Mouse (Mus musculus) forebrain, embryonic 14.5 days (tissue): ENCODE data around the gene Ndufv1. TPM values are rescaled to one million over a fixed set of nuclear protein-coding genes. Genes with fewer than 3 reads are reported as not detected.
"Not testable (repeated sequence)": the region's sequence is repeated elsewhere in the genome, so short reads cannot be mapped to it uniquely, and the experiment has no call there.

Source experiments
- ATAC-seq: fragments of 200-750 bp; cut with Nextera tagmentation; 2 replicates; pipeline ENCODE4 v1.8.0; 2017; ENCODE audit warnings: mild to moderate bottlenecking, moderate library complexity
- DNase-seq: peaks from one replicate; pipeline ENCODE4 v3.0.0-alpha.2; 2015; ENCODE audit warnings: low spot score
- H3K27ac ChIP-seq: fragments of 300-500 bp; sonication (generic); 2 replicates; pipeline ENCODE4 v1.5.1; 2014; ENCODE audit warnings: low read depth, mild to moderate bottlenecking, control low read depth, low read length, moderate library complexity
- H3K27me3 ChIP-seq: fragments of 300-500 bp; sonication (generic); replicated peaks from 2 replicates; pipeline ENCODE4 v1.6.1; 2014; ENCODE audit warnings: low read length, control low read depth, mixed read lengths; ENCODE audit not compliant: control insufficient read depth, insufficient read depth
- H3K36me3 ChIP-seq: fragments of 300-500 bp; sonication (generic); 2 replicates; pipeline ENCODE4 v1.6.1; 2014; ENCODE audit warnings: low read length, control low read depth; ENCODE audit not compliant: control insufficient read depth, insufficient read depth
- H3K4me1 ChIP-seq: fragments of 300-500 bp; sonication (generic); 2 replicates; pipeline ENCODE4 v1.6.1; 2014; ENCODE audit warnings: antibody characterized with exemption, low read length, control low read depth; ENCODE audit not compliant: control insufficient read depth, insufficient read depth
- H3K4me2 ChIP-seq: fragments of 300-500 bp; sonication (generic); 2 replicates; pipeline ENCODE4 v1.6.1; 2014; ENCODE audit warnings: mild to moderate bottlenecking, control low read depth, low read length
- H3K4me3 ChIP-seq: fragments of 300-500 bp; sonication (generic); 2 replicates; pipeline ENCODE4 v1.5.1; 2014; ENCODE audit warnings: low read depth, low read length, control low read depth
- H3K9ac ChIP-seq: fragments of 300-500 bp; sonication (generic); 2 replicates; pipeline ENCODE4 v1.6.1; 2014; ENCODE audit warnings: mild to moderate bottlenecking, low read length, control low read depth, moderate library complexity
- H3K9me3 ChIP-seq: fragments of 300-500 bp; sonication (generic); replicated peaks from 2 replicates; pipeline ENCODE4 v1.6.1; 2016; ENCODE audit warnings: low read length, control low read depth, mixed read lengths; ENCODE audit not compliant: control insufficient read depth
- WGBS: fragments of 180-500 bp; shearing (Covaris S2); extraction: QIAGEN DNeasy Blood & Tissue Kit; methylation state at CpG from one replicate; pipeline ENCODE4 v1.1.7; 2014; 5-methylcytosine and 5-hydroxymethylcytosine counted together
- polyA plus RNA-seq: library from polyadenylated mRNA; unstranded; fragments of >200 nt; fragmentation: Nextera tagmentation; extraction: Ambion mirVana; gene quantifications from 2 replicates; pipeline ENCODE4 v1.2.1, GENCODE M21; 2014

The Ndufv1 gene
- polyA plus RNA-seq, 1 experiment from 2014 or later, result 254 TPM

DNA sequence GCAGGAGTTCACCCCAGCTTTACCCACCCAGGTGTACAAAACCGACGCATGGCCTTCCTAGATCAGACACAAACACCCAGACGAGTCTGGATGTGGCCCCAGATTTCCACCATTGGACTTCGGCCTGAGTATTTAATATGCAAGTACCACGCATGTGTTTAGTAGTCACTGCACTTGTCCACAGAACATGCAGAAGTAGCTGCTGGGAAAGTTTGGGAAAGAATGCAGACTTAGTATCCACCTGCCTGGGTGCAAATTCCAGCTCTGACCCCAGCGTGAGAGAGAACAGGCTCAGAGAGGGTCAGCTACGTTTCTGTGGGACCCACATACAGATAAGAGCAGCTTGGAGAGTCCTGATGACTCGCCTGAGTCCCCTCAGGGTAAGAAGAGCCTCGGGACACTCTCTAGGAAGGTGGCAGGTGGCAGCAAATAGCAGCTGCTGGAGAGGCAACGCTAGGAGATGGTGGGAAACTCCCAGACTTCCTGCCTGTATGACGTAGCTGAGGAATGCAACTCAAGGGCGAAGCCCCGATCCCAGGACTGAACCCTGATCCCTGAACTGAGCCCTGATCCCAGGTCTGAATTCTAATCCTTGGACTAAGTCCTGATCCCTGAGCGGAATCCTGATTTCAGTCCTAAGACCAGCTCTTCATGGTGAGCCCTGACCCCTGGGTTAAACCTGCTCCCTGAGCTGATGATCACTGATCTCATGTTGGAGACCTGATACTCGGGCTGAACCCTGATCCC lies 43.5 kb upstream of the Ndufv1 start:
- DNase-seq (no peak), ATAC-seq (no peak)
- Histone ChIP-seq H3K4me3 (no peak overlapping the region), H3K36me3 (no peaks in the 10 kb centered on the region), H3K4me2 (no peak overlapping the region), H3K27ac (no peak overlapping the region), H3K9ac (no peak overlapping the region), H3K9me3 (no peaks in the 10 kb centered on the region), H3K4me1 (no peaks in the 10 kb centered on the region), H3K27me3 (no peaks in the 10 kb centered on the region)
- WGBS, result 67% methylated on average over 15 of the region's 15 CpGs

DNA sequence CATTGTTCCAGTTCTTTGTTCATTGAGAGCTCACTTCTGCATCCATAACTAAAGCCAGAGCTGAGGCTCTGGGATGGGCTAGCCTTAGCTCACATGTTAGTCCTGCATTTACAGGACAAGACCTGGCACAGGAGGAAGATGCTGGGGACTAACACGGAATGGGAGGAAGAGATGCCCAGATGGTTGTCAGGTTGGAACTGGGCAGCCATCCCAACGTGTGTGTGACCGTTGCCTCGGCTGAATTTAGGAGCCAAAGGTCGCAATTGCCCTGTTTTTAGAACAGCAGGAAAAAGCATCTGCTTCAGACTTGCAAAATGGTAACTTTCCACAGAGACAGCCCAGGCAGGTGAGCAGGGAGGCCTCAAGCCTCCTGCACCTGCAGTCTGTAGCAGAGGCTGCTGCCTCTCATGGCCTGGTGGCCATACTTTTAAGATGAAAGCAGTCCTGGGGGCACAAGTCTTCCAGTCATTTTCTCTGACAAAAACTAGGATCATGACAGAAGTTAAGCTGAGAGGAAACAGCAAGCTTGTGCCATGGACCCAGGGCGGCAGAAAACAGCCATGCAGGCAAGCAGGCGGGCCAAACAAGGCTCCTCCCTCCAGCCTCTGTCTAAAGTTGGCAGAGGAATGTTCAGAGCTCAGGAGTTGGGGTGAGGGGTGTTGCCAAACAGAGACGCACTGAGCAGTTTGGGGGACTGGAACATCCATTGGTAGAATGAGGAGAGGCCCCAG lies 42.8 kb upstream of the Ndufv1 start:
- Histone ChIP-seq H3K9me3 (no peaks in the 10 kb centered on the region), H3K4me2 (no peak overlapping the region), H3K27me3 (no peaks in the 10 kb centered on the region), H3K27ac (no peak overlapping the region), H3K36me3 (no peaks in the 10 kb centered on the region), H3K4me1 (no peaks in the 10 kb centered on the region), H3K9ac (no peak overlapping the region), H3K4me3 (no peak overlapping the region)
- ATAC-seq, result no peak
- no peak for DNase-seq
- WGBS, result 72% methylated on average over 8 of the region's 8 CpGs

DNA sequence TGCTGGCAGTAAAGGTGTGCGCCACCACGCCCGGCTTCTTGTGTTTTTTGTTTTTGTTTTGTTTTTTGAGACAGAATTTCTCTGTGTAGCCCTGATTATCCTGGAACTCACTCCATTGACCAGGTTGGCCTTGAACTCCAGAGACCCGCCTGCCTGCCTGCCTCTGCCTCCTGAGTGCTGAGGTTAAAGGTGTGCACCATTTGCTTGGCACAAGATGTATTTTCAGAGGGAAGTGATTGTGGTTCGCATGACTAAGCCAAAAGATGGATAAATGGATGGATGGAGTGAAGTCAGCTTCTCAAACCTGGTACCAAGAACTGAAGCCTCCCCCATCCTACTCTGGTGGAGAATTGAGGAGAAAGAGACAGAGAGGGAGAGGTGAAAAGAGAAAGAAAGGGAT lies 42.0 kb upstream of the Ndufv1 start:
- Histone ChIP-seq H3K4me2 (no peak overlapping the region), H3K9me3 (no peaks in the 10 kb centered on the region), H3K27me3 (no peaks in the 10 kb centered on the region), H3K36me3 (no peaks in the 10 kb centered on the region), H3K9ac (no peak overlapping the region), H3K4me3 (no peak overlapping the region), H3K4me1 (no peaks in the 10 kb centered on the region), H3K27ac (no peak overlapping the region)
- WGBS, result 90% methylated on average over 5 of the region's 5 CpGs
- no peak for ATAC-seq
- no peak for DNase-seq

DNA sequence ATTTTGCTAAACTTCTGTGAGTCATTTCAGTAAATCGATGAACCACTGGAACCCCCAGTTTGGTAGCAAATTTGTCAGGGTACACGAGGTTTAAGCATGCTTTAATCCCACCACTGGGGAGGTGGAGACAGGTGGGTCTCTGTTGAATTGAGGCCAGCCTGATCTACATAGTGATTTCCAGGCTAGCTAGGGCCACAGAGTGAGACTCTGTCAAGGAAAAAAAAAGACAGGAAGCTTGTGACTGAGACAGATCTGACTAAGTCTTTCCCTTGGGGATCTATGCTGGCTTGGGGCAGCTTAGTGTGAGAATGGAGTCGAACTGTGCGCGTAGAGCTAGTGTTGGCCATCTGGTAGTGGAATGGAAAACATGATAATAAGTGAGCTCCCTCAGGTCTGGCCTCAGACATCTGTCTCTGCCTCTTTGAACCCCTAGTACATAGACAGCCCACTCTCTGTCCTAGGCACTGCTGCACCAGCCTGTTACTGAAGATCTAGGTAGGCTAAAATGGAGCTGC lies 40.0 kb upstream of the Ndufv1 start:
- H3K9ac ChIP-seq, result no peak overlapping the region
- no peak overlapping the region for H3K4me3 ChIP-seq
- no peaks in the 10 kb centered on the region for H3K9me3 ChIP-seq
- no peak overlapping the region for H3K27ac ChIP-seq
- H3K4me2 ChIP-seq, result no peak overlapping the region
- no peak for DNase-seq
- 86% methylated on average over 5 of the region's 5 CpGs for WGBS
- H3K27me3 ChIP-seq, result no peaks in the 10 kb centered on the region
- ATAC-seq, result no peak
- H3K4me1 ChIP-seq, result no peaks in the 10 kb centered on the region
- no peaks in the 10 kb centered on the region for H3K36me3 ChIP-seq

DNA sequence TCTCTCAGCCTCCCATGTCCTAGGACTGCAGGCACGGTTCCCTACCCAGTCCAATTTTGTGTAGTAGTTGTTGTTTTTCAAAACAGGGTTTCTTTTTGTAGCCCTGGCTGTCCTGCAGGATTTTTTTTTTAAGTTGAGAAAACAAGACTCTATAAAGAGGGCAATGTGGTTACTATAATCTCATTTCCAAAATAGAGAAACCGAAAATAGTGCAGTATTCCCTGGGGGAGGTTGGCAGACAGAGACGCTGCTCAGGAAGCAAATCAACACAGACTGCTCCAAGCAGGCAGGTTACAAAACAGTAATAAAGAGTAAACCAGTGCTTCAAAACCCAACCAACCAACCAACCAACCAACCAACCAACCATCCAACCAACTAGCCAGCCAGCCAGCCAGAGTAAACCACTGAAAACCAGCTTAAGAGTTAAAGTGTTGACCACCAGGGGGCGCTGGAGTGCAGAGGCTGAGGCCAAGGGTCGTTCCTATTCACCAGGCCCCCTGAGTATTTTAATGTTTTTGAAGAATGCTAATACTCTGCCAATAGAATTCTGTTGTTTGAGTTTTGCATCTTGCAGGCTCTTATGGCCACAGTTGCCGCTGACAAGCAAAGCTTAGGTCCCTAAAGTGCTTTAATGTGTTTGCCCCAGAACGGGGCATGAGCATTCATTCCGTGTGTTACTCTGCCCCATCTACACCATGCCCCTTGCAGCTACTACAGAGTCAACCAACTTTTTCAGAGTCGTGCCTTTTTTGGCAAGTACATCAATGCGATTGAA lies 39.3 kb upstream of the Ndufv1 start:
- no peaks in the 10 kb centered on the region for H3K4me1 ChIP-seq
- no peak overlapping the region for H3K4me3 ChIP-seq
- H3K4me2 ChIP-seq, result no peak overlapping the region
- no peaks in the 10 kb centered on the region for H3K27me3 ChIP-seq
- H3K36me3 ChIP-seq, result no peaks in the 10 kb centered on the region
- peak; percentile 56 for DNase-seq
- no peak overlapping the region for H3K9ac ChIP-seq
- H3K27ac ChIP-seq, result no peak overlapping the region
- no peaks in the 10 kb centered on the region for H3K9me3 ChIP-seq
- no peak for ATAC-seq
- 57% methylated on average over 10 of the region's 10 CpGs for WGBS

DNA sequence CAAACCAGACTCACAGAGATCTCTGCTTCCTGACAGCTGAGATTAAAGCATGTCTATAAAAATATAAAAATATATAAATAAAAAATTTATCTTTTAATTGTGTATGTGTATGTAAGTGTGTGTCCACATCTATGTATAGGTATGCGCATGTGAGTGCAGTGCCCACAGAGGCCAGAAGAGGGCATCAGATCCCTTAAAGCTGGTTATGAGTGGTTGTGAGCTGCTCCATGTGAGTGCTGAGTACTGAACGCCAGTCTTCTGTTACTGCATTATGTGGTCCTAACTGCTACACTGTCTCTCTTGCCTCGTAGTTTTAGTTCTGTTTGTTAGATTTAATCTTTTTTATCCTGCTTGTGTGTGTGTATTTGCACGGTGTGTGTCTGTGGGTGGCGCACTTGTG lies 38.4 kb upstream of the Ndufv1 start:
- no peak overlapping the region for H3K4me2 ChIP-seq
- H3K4me1 ChIP-seq, result no peaks in the 10 kb centered on the region
- H3K27me3 ChIP-seq, result no peaks in the 10 kb centered on the region
- no peaks in the 10 kb centered on the region for H3K9me3 ChIP-seq
- no peak overlapping the region for H3K9ac ChIP-seq
- WGBS, result 90% methylated on average over 5 of the region's 5 CpGs
- H3K27ac ChIP-seq, result no peak overlapping the region
- ATAC-seq (no peak), DNase-seq (no peak)
- H3K4me3 ChIP-seq, result no peak overlapping the region
- no peaks in the 10 kb centered on the region for H3K36me3 ChIP-seq

DNA sequence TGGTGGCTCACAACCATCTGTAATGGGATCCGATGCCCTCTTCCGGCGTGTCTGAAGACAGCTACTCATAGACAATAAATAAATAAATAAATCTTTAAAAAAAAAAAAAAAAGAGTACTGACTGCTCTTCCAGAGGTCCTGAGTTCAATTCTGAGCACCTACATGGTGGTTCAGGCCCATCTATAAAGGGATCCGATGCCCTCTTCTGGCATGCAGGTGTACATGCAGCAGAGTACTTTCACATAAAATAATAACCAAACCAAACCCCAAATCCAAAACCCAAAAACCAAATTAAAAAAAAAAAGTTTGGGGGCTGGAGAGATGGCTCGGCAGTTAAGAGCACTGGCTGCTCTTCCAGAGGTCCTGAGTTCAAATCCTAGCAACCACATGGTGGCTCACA lies 36.5 kb upstream of the Ndufv1 start:
- not testable (repeated sequence) for H3K27ac ChIP-seq, H3K4me1 ChIP-seq, DNase-seq, H3K4me3 ChIP-seq, H3K9ac ChIP-seq, H3K4me2 ChIP-seq, H3K27me3 ChIP-seq, H3K9me3 ChIP-seq, H3K36me3 ChIP-seq, ATAC-seq
- WGBS, result 85% methylated on average over 5 of the region's 5 CpGs

DNA sequence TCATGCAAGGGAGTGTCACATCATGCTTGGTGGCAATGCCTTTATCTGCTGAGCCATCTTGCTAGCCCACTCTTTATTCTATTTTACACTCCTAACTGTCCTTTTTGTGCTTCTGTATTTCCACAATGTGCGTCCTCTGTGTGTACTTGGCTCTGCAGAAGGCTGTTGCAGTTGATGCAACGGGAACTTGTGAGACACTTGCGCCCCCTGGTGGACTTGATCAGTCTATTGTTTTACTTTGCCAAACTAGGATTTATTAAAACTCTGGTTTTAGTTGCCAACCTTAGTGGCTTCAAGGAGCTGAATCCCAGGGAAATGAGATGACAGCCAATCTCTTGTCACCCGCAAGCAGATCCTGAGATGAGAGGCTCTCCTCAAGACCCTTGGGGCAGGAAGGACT lies 35.3 kb upstream of the Ndufv1 start:
- H3K4me3 ChIP-seq, result no peak overlapping the region
- H3K27me3 ChIP-seq, result no peaks in the 10 kb centered on the region
- WGBS, result 12% methylated on average over 4 of the region's 4 CpGs
- H3K9ac ChIP-seq, result no peak overlapping the region
- no peak overlapping the region for H3K4me2 ChIP-seq
- DNase-seq, result peak; percentile 90
- H3K27ac ChIP-seq, result no peak overlapping the region
- H3K9me3 ChIP-seq, result no peaks in the 10 kb centered on the region
- no peaks in the 10 kb centered on the region for H3K4me1 ChIP-seq
- ATAC-seq, result no peak
- no peaks in the 10 kb centered on the region for H3K36me3 ChIP-seq
